Mouse (Mus musculus): ENCODE data around the gene App.

DNA sequence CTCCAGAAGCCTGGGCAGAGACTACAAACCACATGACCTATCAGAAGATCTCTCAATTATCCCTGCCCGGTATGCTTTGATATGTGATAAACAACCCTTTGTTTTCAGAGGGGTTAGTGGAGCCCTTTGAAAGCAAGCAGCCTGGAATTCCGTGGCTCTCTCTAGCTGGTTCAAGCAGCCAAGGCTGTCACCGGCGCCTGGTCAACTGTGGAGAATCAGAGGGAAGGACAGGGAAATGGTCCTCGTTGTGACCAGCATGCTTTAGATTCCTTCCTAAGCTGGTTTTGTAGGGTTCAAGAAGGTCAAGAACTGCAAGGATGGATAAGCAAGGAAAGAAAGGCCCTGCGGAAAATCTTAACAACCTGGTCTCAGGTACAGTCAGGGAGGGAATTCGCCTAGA is 21.9 kb downstream of the App start:
- TF ChIP-seq FLI1 (IDR thresholded peaks at IDR 0.05; ENCODE audit: low read length) (no peak), GATA1 (IDR thresholded peaks at IDR 0.05; ENCODE audit: borderline replicate concordance, low read length) (no peak)

Data from megakaryocyte, embryonic 14.5 days (primary cell).